Mouse (Mus musculus): Measurements from ENCODE around the gene Dnajc16.

DNA sequence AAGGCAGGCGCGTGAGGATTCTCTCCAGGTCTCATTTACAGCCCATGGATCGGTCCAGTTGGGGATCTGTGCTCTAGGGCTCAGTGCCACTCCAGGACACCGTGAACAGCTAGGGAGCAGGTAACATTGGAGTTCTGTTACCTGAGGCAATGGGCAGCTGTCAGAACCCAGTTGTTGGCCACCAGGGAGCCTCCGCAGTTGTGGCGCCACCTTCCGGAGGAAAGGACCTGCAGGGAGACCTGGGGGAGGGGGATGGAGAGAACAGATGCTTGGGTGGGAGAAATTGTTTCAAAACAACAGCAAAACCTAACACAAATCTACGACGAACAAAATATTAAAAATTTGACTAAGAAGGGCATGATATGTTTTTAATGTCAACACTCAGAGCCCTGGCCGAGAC, 31.4 kb upstream of the Dnajc16 start:
- no peak for TF ChIP-seq CTCF (IDR thresholded peaks at IDR 0.05; ENCODE audit: low read depth, low read length)
- no peak for TF ChIP-seq POLR2A (IDR thresholded peaks at IDR 0.05; ENCODE audit: borderline replicate concordance, low read depth, low read length)
